Mouse (Mus musculus): ENCODE results near the gene Pik3ca.
A peak's percentile ranks its signal among the peaks of the same experiment; 100 is the strongest.

Pik3ca gene

GRCm38 (mm10) chr3:32397461-32398174, at the start of gene Pik3ca:
Gene Pik3ca, plus strand, starts transcription at chr3:32397671.
- peak; percentile 70 for DNase-seq

- DNase-seq = peak; percentile 47
Observed at GRCm38 (mm10) chr3:32347881-32348280, 49.6 kb upstream of the Pik3ca start.

GRCm38 (mm10) chr3:32361221-32361620, 36.2 kb upstream of the Pik3ca start:
- no peak for DNase-seq

- no peak for DNase-seq
Observed at GRCm38 (mm10) chr3:32364195-32364594, 33.3 kb upstream of the Pik3ca start.

- peak; percentile 35 for DNase-seq
Observed at GRCm38 (mm10) chr3:32364841-32365545, 32.5 kb upstream of the Pik3ca start.

- DNase-seq = peak; percentile 84
Observed at GRCm38 (mm10) chr3:32365546-32366245, 31.8 kb upstream of the Pik3ca start, which contains the start of gene Zmat3. Gene Zmat3, minus strand, starts transcription at chr3:32366014.

GRCm38 (mm10) chr3:32366246-32366734, 31.2 kb upstream of the Pik3ca start:
- DNase-seq = peak; percentile 14

GRCm38 (mm10) chr3:32367516-32367915, 30.0 kb upstream of the Pik3ca start:
- DNase-seq = no peak

- DNase-seq = no peak
Observed at GRCm38 (mm10) chr3:32371957-32372356, 25.5 kb upstream of the Pik3ca start.

GRCm38 (mm10) chr3:32372470-32372869, 25.0 kb upstream of the Pik3ca start:
- no peak for DNase-seq

GRCm38 (mm10) chr3:32373236-32373635, 24.2 kb upstream of the Pik3ca start:
- DNase-seq = no peak

GRCm38 (mm10) chr3:32379891-32380290, 17.6 kb upstream of the Pik3ca start:
- no peak for DNase-seq

- DNase-seq = no peak
Observed at GRCm38 (mm10) chr3:32381556-32381955, 15.9 kb upstream of the Pik3ca start.

GRCm38 (mm10) chr3:32392841-32393240, 4.6 kb upstream of the Pik3ca start:
- no peak for DNase-seq

- DNase-seq = no peak
Observed at GRCm38 (mm10) chr3:32393986-32394385, 3.5 kb upstream of the Pik3ca start.

- no peak for DNase-seq
Observed at GRCm38 (mm10) chr3:32395771-32396551, 1.5 kb upstream of the Pik3ca start.

GRCm38 (mm10) chr3:32396794-32397460, 544 bp upstream of the Pik3ca start:
- peak; percentile 97 for DNase-seq

GRCm38 (mm10) chr3:32398175-32398538, 686 bp downstream of the Pik3ca start:
- DNase-seq = no peak

GRCm38 (mm10) chr3:32398623-32399022, 1.2 kb downstream of the Pik3ca start:
- DNase-seq = no peak

GRCm38 (mm10) chr3:32399381-32399780, 1.9 kb downstream of the Pik3ca start:
- DNase-seq = no peak

- DNase-seq = no peak
Observed at GRCm38 (mm10) chr3:32399931-32400330, 2.5 kb downstream of the Pik3ca start.

GRCm38 (mm10) chr3:32401591-32401990, 4.1 kb downstream of the Pik3ca start:
- no peak for DNase-seq

Measured in right cerebral cortex, postnatal 25 days (tissue).